Mouse (Mus musculus): ENCODE measurements at regions not wholly inside any gene's neighbourhood (a gene's known extent, or its start where the extent isn't known, plus 50 kb on each side); places are given as distances from the start of the nearest gene placed in this dataset.

DNA sequence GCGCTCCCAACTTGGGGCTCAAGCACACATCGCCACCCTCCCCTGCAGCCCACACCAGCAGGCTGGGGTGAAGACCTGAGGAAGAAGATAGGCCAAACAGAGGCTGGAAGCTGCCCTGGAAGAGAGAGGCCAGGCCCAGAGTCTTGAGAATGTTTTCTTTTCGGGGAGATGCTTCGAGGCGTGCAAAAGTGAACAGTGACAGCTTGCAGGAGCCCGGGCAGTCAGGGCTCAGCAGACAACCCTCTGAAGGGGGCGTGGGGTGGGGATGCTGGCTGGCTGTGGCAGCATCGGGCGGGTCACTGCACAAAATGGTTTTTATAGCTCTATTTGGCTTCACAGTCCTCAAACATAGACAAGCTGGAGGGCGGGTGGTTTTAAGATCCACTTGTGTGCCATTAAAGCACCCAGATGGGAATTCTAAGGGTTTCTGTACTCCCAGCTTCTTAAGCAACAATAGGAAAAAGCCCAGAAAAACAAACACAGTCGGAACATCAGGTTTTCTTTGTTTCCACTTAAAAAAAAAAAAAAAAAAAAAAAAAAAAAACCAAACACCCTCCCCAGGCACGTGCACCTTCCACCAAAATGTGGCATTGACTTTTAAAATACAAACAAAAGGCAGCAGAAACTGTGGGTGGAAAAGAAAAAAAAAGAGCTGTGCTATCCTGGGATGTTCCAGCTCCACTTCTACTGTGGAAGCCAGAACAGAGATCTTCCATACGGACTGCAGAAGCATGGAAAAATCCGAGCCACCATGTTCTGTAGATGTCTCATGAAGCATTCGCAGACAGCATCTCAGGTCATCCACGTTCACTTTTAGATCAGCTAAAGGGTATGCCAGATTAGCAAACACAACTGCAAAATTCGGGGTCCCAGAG is 123.5 kb downstream of the Ly86 start:
- DNase-seq (ENCODE audit: low spot score in 2 of 2): peak in 1 of 2 experiments; percentile 25

DNA sequence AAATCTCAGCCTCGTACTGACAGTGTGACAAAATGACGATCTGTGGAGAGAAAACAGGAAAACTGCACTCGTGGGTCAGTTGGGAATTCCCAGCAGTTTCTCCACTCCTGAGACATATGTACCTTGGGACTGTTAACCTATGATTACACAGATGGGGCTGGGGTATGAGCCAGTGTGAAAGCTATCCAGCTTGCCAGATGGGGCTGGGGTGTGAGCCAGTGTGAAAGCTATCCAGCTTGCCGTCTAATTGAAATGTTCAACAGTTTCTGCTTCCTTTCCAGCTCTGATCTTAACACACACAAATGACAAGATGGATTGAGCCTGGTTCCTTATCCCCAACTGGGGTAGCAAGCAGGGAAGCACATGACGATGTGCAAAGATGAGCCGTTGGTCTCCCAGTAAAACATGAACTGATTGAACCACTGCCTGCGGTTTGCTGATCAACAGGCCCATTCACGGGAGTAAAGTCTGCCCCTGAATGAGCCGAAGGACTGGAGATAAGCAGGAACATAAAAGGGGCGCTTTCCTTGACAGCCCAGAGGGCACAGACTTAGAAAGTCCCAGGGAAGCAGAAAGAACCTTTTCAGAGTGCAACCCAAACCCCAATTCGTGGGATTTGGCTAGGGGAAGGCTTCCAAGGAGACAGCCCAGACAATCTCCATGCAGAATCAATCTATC is 125.4 kb downstream of the Ly86 start:
- DNase-seq (ENCODE audit: low spot score in 2 of 2): no peak

DNA sequence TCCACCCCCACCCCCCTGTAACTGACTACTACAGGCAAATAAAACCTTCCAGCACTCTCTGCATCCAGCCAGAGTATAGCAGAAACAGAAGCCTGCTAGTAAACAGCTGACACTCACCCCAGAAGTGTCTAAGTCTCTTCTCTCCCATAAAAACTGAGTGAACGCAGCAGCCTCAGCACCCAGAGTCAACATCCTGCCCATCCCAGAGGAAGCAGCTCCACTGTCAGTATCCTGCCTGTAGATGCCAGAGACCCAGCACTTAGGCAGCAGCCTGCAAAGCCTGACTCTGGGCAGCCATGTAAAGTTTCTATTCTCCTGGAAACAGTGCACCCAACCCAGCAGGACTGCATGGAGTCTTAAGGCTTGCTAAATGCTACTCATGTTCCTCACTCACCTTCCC is 128.4 kb downstream of the Ly86 start:
- DNase-seq (ENCODE audit: low spot score in 2 of 2): no peak

DNA sequence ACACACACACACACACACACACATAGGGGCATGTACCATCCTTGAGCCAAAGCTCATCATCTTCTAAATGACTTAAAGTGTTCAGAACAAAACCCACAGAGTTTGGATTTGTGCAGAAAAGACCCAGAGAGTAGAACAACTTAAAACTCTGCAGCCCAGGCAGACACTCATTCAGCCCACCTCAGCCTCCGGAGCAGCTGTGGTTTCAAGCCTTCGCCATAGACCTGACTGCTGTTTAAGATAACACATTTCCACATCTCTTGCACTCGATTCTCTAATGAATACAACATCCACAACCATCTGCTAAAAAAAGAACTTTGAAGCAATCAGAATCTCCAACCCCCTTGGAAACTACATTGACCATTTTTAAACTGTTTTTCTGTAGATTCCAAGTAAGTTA is 130.8 kb downstream of the Ly86 start:
- DNase-seq (ENCODE audit: low spot score in 2 of 2): no peak

DNA sequence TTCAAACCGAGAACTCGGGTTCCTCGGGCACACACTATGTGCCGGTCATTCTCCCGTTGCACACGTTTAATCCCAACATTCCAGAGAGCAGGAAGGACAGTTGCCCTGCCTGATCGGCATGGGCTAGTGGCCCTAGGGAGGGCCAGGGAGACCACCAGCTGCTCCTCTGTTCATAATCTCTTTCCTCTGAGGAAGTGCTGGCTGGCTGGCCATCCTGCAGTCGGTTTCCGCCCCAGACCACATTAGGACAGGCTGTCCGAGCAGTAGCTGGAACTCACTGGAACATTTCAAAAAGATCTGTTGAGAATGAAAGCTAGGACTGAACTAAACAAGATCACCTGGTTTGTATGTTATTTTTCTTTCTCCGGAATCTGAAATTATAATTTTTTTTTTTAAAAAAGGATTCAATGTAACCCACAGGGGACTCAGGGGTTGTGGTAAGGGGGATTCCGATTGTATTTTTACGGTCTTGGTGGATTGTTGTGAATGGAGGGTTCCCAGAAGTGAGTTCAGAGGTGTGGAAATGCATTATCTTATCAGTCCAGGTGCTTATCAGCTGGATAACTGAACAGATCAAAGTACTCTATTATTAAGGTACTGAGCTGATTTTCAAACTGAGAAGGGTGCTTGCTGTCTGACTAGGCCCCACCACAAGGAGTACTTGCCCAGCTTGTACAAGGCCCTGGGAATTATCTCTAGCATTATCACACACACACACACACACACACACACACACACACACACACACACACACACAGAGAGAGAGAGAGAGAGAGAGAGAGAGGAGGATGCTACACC is 131.4 kb downstream of the Ly86 start:
- no peak for DNase-seq (ENCODE audit: low spot score in 2 of 2)

DNA sequence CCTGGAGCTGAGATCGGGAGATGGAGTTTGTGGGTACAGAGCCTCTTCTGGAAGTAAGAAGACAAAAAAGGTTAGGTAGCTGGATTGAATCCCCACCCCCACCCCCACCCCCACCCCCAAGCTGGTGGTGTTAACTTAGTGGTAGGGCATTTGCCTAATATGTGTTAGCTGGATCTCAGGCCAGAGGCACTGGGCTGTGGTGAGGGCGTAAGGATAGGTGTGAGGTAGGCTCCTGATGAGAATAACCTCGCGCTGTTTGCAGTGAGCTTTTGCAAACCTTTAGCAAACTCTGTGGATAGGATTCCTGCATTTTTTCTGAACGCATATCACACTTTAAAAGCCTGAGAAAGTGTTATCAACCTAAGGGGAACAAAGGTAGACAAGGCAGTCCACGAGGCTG is 132.3 kb downstream of the Ly86 start:
- DNase-seq (ENCODE audit: low spot score in 2 of 2): no peak

DNA sequence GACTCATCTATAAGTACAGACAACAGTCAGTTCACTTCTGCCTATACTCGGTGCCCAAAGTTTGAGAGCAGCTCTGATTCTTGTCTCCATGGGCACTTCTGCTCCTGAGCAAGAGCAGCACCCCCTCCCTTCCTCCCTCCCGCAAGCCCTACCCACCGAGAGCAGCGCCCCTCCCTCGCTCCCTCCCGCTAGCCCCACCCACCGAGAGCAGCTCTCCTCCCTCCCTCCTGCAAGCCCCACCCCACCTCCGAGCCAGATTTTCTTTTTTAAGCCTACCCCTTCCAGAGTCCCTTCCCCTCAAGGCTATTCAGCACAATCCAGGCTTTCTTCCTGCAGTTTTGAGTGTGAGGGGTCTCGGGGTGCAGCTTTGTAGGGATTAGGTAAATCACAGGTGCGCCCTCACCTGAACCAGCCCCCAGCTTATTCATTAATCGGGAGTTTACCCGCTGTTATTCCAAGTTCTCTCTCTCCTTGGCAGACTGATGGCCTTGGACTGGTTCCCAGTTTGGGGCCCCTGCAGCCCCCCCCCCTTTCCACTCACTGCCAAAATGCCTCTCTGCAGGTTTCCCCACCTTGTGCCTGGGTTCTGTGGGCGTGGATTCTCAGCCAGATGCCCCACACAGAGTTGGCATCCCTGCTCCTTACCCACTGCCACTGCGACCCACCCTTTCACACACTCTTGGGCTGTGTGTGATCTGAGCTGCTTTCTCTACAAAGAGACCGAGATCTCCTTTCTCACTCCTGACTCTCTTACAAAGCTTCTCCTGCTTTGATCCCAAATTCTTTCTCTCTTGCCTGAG is 132.9 kb downstream of the Ly86 start:
- DNase-seq (ENCODE audit: low spot score in 2 of 2): no peak

DNA sequence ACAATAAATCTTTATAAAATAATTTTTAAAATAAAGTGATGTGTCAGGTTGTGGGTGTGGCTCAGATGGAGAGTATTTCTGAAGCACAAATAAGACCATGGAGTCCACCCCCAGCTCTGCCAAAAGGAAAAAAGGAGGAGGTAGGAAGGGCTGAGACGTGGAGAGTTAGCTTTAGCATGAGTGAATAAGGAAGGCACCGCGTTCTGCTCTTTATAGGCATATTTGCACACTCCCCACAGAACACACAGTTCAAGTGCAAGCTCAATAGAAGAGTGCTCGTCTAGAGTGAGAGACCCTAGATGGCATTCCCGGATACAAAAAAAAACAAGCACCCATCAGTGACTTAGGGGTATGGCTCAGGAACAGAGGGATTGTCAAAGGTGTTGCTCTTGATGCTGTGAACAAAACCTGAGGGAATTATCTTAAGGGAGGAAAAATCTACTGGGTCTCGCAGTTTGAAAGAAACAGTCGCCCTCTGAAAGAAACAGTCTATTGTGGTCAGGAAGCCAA is 134.2 kb downstream of the Ly86 start:
- no peak for DNase-seq (ENCODE audit: low spot score in 2 of 2)

DNA sequence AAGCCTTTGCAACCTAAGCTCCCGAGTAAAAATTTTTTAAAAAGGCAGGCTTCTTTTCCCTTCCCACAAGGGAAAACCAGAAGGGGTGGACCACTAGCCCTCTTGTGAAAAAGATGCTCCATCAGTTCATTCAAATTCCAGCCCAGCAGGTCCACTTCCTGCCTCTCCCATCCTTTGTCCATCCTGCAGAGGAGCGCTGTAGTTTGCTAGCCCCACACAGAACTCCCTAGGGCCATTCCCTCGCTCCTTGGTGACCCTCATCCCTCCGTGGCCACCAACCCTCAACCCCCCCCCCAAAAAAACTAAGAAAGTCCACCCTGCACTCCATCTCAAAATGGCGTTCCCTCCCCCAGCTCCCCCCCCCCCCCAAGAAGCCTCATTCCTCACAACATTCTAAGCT is 136.5 kb downstream of the Ly86 start:
- DNase-seq (ENCODE audit: low spot score in 2 of 2): no peak

DNA sequence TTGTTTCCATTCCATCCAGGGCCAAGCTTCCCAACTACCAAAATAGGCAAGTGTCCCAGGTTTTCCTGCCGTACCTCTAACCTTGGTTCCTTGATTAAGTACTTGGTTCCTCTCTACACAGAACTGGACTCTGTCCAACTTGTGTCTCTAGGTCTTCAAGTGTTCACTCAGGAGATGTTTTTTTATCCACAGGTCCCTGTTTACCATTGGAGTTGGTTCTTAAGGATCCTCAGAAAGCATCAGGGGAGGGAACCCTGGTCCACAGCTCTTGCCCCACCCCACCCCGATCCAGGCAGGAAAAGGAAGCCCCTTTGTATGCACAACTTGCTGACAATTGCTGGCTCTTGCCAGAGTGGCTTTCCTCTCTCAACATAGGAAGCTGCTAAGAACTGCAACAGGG is 137.0 kb downstream of the Ly86 start:
- no peak for DNase-seq (ENCODE audit: low spot score in 2 of 2)

DNA sequence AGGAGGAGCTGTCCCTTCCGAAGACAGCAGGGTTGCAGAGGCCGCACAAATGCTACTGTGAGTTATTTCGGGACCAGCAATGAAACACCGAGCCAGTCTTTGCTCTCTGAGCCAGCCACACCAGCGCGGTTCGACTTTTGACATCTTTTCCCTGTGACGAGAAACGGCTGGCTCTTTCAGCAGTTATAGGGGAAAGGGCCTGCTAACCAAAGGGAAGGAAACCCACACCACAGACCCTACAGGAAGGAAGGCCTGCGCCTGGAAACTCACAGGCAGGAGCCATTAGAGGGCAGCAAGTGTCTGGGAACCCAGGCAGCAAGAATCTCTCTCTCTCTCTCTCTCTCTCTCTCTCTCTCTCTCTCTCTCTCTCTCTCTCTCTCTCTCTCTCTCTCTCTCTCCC is 137.6 kb downstream of the Ly86 start:
- DNase-seq (ENCODE audit: low spot score in 2 of 2): peak in 1 of 2 experiments; percentile 42

DNA sequence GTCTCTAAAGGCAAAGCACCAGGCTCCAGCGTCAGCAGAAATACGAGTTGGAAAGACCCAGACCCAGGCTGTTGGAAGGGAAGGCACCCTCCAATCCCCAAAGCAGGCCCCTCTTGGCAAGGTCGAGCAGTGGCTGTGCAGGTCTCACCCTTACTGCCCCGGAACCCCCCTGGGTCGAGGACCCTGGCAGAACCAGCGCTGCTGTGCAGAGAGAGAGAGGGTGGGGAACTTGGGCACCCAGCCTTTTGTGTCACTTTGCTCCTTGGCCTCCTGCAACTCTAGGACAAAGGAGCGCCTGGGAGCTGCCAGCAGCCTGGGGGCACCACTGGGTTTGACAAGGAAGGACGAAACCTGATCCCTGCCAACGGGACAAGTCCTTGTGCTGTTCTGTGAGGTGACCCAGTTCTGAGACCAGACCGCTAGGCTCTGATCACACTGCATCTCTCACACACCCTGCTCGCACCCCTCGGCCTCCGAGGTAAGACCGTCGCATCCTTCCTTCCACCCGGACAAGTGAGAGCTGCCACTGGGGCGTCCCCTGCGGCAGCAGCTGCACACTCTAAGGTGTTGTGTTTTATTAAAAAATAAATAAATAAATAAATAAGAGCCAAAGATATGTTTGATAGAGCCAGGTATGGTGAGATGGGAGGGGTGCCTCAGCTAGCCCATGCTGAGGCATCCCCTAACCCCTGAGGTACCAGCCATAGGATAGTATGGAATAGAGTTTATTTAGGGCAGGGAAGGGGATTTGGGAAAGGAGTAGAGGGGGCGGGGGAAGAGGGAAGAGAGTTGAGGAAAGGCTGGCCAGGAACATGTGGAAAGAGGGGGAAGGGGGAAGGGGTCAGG is 138.2 kb downstream of the Ly86 start:
- peak in 1 of 2 experiments; percentile 18 for DNase-seq (ENCODE audit: low spot score in 2 of 2)

DNA sequence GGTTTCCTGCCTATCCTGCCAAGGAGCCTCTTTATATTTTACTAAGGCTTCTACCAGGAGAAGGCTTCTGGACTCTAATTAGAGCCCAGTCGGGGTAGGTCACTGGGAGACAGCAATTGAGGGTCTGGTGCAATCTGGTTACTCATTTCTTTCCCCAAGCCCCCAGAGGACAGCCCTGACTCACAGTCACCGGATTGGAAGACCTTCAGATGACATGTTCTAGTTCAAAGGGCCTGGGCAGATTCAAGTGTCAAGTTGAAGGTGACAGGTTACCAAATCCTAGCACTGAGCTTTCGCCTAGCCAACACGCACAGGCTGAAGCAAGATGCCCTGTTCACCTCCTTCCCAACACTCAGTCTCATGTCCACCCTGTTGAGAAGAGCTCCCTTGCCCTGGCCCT is 139.6 kb downstream of the Ly86 start:
- no peak for DNase-seq (ENCODE audit: low spot score in 2 of 2)

DNA sequence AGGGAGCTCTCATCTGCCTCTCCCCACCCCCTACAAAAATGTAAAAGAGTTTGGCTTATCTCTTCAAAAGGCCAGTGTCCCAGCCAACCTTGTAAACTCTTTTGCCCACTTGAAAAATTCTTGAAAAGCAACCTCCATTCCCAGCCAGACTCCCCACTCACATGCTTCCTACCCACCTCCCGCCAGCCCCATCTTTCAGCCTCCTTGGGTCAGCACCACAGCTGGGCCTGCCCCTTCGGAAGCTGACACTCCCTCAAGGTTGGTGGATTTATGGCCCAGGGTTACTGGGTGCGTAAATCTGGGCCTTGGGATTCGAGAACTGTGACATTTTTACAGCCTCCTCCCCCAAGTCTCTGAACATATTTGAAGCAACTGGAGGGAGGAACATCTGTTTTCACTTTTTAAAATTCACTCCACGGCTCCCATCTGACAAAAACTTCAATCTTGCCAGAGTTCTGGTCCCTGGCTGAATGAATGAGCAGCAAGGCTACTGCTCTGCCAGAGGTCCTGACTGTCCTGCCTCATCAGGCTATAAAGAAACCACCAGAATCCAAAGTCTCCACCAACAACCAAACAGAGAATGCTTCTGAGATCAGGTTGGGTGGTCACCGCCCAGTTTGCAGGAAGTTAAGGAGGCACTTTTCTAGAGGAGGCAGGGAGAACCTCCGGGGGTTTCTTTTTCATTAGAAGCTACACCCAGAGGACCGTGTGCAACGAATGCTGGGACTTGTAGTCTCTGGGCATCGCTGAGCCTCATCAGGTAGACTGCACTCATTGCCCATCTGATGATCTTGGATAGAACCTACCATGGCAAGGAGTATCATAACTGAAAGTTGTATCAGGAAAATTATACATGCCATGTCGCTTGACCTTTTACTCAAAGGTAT is 147.3 kb downstream of the Ly86 start:
- no peak for DNase-seq (ENCODE audit: low spot score in 2 of 2)

DNA sequence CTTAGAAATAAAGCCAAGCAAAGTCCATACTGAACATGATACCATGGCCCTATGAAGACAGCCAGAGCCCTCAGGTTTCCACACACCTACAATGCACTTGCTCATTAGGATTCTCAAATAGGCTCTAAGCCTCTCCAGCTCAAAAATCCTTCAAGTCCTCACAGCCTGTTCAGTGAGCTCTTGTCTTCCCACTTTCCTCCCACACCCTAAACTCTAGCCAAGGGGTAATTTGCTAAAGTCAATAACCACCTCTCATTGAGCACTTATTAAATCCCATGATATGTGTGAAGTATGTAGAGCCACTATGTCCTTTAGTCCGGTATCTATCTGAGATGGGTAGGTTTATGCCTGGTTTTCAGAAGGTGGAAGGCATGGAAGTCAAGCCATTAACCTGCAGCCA is 148.3 kb downstream of the Ly86 start:
- no peak for DNase-seq (ENCODE audit: low spot score in 2 of 2)

DNA sequence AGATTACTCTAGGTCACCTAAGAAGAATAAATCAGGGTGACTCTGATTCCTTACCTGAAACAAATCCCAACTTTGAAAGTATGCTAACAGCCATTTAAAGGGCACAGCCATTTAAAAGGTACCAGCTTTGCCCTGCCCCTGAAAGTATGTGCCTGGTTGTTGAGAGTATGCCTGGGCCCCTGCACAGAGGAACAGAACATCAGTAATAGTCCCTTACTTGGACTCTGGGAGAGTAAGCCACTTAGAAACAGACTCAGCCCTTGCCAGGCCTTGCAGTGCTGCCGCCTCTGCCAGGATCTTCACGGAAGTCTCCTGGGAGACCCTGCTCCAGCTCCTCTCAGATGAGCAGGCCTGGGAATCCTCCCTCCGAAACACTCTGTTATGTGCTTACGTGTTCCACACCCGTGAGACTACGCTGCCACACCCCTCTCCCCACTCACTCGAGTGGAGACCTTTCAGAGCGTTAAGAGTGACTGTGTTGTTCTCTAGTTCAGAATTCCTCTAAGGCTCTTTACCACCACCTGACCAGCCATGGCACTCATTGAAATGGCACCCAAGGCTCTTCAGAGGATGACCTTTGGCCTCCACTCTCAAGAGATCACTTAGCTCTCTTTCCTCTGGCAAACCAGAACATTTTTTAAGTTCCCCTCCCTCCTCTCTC is 150.4 kb downstream of the Ly86 start:
- DNase-seq (ENCODE audit: low spot score in 2 of 2): no peak

DNA sequence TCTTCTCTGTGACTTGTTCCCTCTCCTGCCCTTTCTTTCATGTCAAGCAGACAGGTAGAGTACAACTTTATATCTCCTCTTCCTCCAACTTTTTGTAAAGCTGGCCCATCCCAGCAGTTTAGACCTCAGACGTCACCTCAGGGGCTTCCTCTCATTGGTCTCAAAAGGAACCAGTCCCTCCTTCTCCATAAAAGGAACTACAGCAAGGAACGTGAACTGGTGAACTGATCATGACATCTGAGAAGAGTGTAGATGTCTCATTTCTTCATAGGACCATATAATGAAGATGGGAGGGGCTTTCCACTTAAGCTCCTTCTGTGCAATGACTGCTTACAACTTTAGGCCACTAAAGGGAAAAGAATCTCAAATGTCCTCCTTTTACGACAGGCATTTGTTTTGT is 153.0 kb downstream of the Ly86 start:
- DNase-seq (ENCODE audit: low spot score in 2 of 2): no peak

DNA sequence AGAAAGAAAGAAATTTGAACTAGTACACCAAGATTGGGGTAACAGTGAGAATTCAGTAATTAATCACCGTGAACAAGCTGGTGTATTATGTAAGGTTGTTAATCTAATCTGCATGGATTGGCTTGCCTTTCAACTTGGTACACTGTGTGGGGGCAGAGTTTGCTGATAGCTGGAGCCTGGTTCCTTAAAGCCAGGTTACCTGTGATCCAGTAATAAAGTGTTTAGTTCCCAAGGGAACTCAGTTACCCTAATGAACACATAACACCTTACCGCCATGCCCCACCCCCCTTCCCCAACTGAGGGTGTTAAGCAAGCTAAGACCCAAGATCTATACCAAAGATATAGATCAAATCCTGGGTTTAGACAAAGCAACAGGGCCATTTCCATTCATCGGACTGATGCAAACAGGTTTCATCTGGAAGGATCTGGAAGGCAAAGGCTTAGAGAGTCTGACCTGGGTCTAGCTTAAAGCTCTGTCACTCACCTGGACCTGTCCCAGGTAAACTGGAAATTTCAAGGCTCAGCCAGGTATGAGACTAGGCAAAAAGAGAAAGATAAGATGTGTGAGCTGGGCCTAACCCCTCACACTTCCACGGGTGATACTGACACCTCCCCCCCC is 155.8 kb downstream of the Ly86 start:
- DNase-seq (ENCODE audit: low spot score in 2 of 2): no peak

DNA sequence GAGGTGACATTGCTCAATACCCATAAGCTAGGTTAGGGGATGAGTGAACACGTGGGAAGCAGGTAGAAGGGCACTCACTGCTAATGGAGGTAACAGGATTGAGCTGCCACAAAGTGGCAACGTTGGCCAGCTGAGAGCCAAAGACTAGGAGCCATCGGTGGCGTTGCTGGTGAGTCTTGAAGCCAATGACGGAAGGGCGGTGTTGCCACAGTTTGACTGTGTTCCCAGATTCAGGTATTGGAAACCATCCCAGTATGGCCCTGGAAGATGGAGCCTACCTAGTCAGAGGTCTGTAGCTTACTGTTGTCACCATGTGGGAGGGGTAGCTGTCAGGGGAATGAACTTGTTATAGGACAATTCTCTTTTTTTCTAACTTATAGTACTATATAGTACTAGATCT is 158.4 kb downstream of the Ly86 start:
- no peak for DNase-seq (ENCODE audit: low spot score in 2 of 2)

Measured in right cerebral cortex, postnatal 36 days (tissue).